Mouse (Mus musculus) liver, postnatal 0 days (tissue): ENCODE results near the gene Ppp2r5b.

ENCODE experiments used
- CTCF ChIP-seq: sonication (generic); IDR thresholded peaks from 2 replicates; pipeline ENCODE4 v1.5.1; 2016; ENCODE audit warnings: antibody characterized with exemption, low read depth
- EP300 ChIP-seq: IDR thresholded peaks from 2 replicates; pipeline ENCODE4 v1.6.1; 2016; ENCODE audit warnings: antibody characterized with exemption, low read depth, mild to moderate bottlenecking

GRCm38 (mm10) chr19:6280554-6280953 is 44.9 kb upstream of the Ppp2r5b start:
- TF ChIP-seq CTCF: no peak
- no peak for TF ChIP-seq EP300
